Mouse (Mus musculus): ENCODE measurements at regions not wholly inside any gene's neighbourhood (a gene's known extent, or its start where the extent isn't known, plus 50 kb on each side); places are given as distances from the start of the nearest gene placed in this dataset.

GRCm38 (mm10) chr10:87297166-87297565, 196.3 kb downstream of the Ascl1 start:
- TF ChIP-seq CHD2 (IDR thresholded peaks at IDR 0.05; ENCODE audit: low read depth, low read length) (no peak), HCFC1 (IDR thresholded peaks at IDR 0.05; ENCODE audit: borderline replicate concordance, insufficient read depth, low read length) (no peak), MAFK (IDR thresholded peaks at IDR 0.05; ENCODE audit: insufficient read depth, low read depth, low read length) (no peak), ZC3H11A (IDR thresholded peaks at IDR 0.05; ENCODE audit: borderline replicate concordance, low read depth, low read length) (no peak), ZNF384 (IDR thresholded peaks at IDR 0.05; ENCODE audit: low read depth, low read length) (no peak)
